Mouse (Mus musculus) thymus, postnatal 10 days (tissue): ENCODE results near the gene Vmn1r17.
"Not testable (repeated sequence)": the region's sequence is repeated elsewhere in the genome, so short reads cannot be mapped to it uniquely, and the experiment has no call there.

ENCODE experiments used
- DNase-seq, 2 experiments: peaks; one replicate each; pipeline ENCODE4 v3.0.0; 2021; ENCODE audit warnings: low spot score in 2 of 2

Vmn1r17 gene

DNA sequence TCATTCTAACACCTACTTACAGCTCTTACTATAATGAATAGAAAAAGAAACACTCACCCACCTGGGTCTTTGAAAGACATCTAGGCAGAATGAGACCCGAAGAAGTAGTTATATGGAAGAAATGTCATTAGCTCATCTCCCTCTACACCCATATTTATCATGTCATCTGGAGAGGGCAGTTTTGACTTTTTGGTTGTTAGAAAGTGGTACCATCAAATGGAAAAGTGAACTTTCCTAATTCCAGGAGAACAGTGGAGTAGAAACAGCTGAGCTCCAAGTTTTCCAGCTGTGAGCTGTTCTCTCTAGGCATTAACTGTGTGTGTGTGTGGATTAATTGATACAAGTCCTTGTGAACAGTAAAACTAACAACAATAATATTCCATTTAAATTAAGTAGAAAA, at the start of gene Vmn1r17:
TSS of gene Vmn1r17 (minus strand) at position 101 of the 400 bp plus-strand sequence.
- no peak for DNase-seq

DNA sequence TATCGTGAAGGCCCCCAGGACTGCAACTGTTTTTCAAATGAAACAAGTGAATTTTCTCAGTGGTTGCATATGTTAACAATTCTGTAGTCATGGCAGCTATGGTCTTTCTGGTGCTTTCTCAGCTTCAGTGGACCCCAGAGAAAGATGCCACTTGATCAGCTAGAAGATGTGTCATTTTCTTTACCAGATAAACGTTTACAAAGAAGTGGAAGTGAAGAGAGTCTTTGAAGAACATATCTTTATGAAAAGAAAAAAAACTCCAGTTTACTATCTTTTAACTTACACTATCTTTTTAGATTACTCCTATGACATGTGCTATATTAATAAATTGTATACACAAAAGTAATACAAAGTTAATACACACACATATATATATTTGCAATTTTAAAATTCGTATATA, 40.0 kb upstream of the Vmn1r17 start, which contains the start of gene Vmn1r19:
TSS of gene Vmn1r19 (plus strand) at position 301 of the 400 bp plus-strand sequence.
- DNase-seq, result not testable (repeated sequence)

- no peak for DNase-seq
These were observed 32.2 kb upstream of the Vmn1r17 start, which contains the start of gene Vmn1r18 for GRCm38 (mm10) chr6:57395683-57396082. TSS of gene Vmn1r18 (minus strand) at chr6:57395783.

GRCm38 (mm10) chr6:57367496-57367895, 4.0 kb upstream of the Vmn1r17 start:
- no peak for DNase-seq

- not testable (repeated sequence) for DNase-seq
These were observed 2.3 kb upstream of the Vmn1r17 start for GRCm38 (mm10) chr6:57365866-57366265.

DNA sequence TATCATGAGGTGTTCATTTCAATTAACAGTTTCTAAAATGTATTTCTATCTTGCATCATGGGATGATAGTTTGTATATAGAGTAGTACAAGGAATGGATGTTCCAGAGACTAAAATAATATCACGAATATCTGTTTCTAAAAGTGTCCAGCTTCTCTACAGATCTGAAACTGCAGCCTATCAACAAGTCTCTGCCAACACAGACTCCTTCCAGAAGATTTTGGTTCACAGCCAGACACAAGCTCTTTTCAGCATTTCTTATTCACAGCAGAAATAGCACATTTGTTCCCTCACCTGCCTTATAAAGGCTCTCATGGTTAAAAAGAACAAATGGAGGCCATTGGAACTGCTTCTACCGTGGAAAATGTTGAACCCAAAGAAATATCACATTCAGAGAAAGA, 6.7 kb downstream of the Vmn1r17 start:
- DNase-seq, result no peak

DNA sequence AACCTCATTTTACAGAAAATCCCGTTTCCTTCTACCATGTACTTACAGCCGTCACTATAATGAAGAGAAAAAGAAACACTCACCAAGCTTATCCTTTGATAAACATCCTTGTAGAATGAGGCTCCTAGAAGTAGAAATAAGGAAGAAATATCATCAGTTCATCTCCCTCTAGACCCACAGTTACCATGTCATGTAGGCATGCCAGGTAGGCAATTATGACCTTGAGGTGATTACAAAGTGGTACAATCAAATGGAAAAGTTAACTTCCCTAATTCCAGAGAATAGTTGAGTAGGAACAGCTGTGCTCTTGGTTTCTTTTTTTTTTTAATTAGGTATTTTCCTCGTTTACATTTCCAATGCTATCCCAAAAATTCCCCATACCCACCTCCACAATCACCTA, 34.1 kb downstream of the Vmn1r17 start, which contains the start of gene Vmn1r16:
TSS of gene Vmn1r16 (minus strand) at position 101 of the 400 bp plus-strand sequence.
- DNase-seq, result no peak

GRCm38 (mm10) chr6:57326176-57326575, 37.4 kb downstream of the Vmn1r17 start:
- DNase-seq, result no peak
